Mouse (Mus musculus) forebrain, embryonic 16.5 days (tissue): ENCODE measurements around the gene S100a4. TPM values are rescaled to one million over a fixed set of nuclear protein-coding genes. Genes with fewer than 3 reads are reported as not detected.

ENCODE experiments used
- ATAC-seq: fragments of 200-750 bp; cut with Nextera tagmentation; 2 replicates; pipeline ENCODE4 v1.8.0; 2017; ENCODE audit warnings: mild to moderate bottlenecking, moderate library complexity
- H3K27ac ChIP-seq: fragments of 300-500 bp; sonication (generic); 2 replicates; pipeline ENCODE4 v1.5.1; 2014; ENCODE audit warnings: low read length, control low read depth
- H3K27me3 ChIP-seq: fragments of 300-500 bp; sonication (generic); replicated peaks from 2 replicates; pipeline ENCODE4 v1.6.1; 2014; ENCODE audit warnings: low read length; ENCODE audit not compliant: control insufficient read depth, insufficient read depth
- H3K36me3 ChIP-seq: fragments of 300-500 bp; sonication (generic); 2 replicates; pipeline ENCODE4 v1.6.1; 2014; ENCODE audit not compliant: control insufficient read depth, insufficient read depth
- H3K4me1 ChIP-seq: fragments of 300-500 bp; sonication (generic); replicated peaks from 2 replicates; pipeline ENCODE4 v1.6.1; 2014; ENCODE audit warnings: low read length; ENCODE audit not compliant: control insufficient read depth, insufficient read depth
- H3K4me2 ChIP-seq: fragments of 300-500 bp; sonication (generic); 2 replicates; pipeline ENCODE4 v1.6.1; 2014; ENCODE audit warnings: mild to moderate bottlenecking, low read length, control low read depth
- H3K4me3 ChIP-seq: fragments of 300-500 bp; sonication (generic); replicated peaks from 2 replicates; pipeline ENCODE4 v1.5.1; 2014; ENCODE audit warnings: mild to moderate bottlenecking, low read length, control low read depth
- H3K9ac ChIP-seq: fragments of 300-500 bp; sonication (generic); replicated peaks from 2 replicates; pipeline ENCODE4 v1.6.1; 2014; ENCODE audit warnings: low read depth, low read length, control low read depth
- H3K9me3 ChIP-seq: fragments of 300-500 bp; sonication (generic); 2 replicates; pipeline ENCODE4 v1.6.1; 2016; ENCODE audit warnings: low read length; ENCODE audit not compliant: control insufficient read depth
- WGBS: fragments of 180-500 bp; shearing (Covaris S2); extraction: QIAGEN DNeasy Blood & Tissue Kit; methylation state at CpG from one replicate; pipeline ENCODE4 v1.1.7; 2014; 5-methylcytosine and 5-hydroxymethylcytosine counted together
- polyA plus RNA-seq: library from polyadenylated mRNA; unstranded; fragments of >200 nt; fragmentation: Nextera tagmentation; extraction: Ambion mirVana; gene quantifications from 2 replicates; pipeline ENCODE4 v1.2.1, GENCODE M21; 2015

The S100a4 gene
- polyA plus RNA-seq, 1 experiment from 2014 or later, result 0.65 TPM

DNA sequence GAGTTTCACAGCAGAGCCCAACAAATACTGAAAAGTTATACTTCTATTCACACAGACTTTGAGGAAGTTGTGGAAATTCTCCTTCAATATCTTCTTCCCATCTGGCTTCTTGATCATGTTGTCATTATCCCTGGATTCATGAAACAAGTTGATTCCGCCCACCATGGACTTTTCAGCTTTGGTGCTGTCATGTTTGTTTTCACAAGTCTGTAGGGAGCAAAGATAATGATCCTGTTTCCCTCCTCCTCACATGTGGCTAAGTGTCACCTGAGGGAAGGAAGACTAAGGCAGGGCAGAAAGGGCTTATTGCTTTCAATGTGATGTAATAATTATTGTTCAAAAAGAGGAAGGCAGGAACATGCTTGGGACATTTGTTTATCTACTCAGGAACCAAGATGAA, 43.7 kb downstream of the S100a4 start:
- no peak overlapping the region for H3K27ac ChIP-seq
- 87% methylated on average over 1 of the region's 1 CpGs for WGBS
- no peak for ATAC-seq
- H3K9me3 ChIP-seq, result no peaks in the 10 kb centered on the region
- no peak overlapping the region for H3K4me2 ChIP-seq
- H3K9ac ChIP-seq, result no peak overlapping the region
- no peaks in the 10 kb centered on the region for H3K36me3 ChIP-seq
- H3K27me3 ChIP-seq, result no peaks in the 10 kb centered on the region
- no peaks in the 10 kb centered on the region for H3K4me1 ChIP-seq
- H3K4me3 ChIP-seq, result no peak overlapping the region

- no peak overlapping the region for H3K4me2 ChIP-seq
- no peaks in the 10 kb centered on the region for H3K4me1 ChIP-seq
- H3K27me3 ChIP-seq, result peaks cover 1% of the 10 kb centered on the region; the same call in 1 of the 2 replicates
- no peaks in the 10 kb centered on the region for H3K36me3 ChIP-seq
- H3K9me3 ChIP-seq, result no peaks in the 10 kb centered on the region
- ATAC-seq, result no peak
- no peak overlapping the region for H3K4me3 ChIP-seq
- no peak overlapping the region for H3K27ac ChIP-seq
- no peak overlapping the region for H3K9ac ChIP-seq
These were observed 45.4 kb downstream of the S100a4 start for GRCm38 (mm10) chr3:90648981-90649380.

GRCm38 (mm10) chr3:90649832-90650231, 46.3 kb downstream of the S100a4 start:
- H3K36me3 ChIP-seq, result no peaks in the 10 kb centered on the region
- H3K4me2 ChIP-seq, result no peak overlapping the region
- ATAC-seq, result no peak
- 91% methylated on average over 2 of the region's 2 CpGs for WGBS
- peaks cover 3% of the 10 kb centered on the region; the same call in 1 of the 2 replicates for H3K27me3 ChIP-seq
- no peaks in the 10 kb centered on the region for H3K4me1 ChIP-seq
- no peak overlapping the region for H3K4me3 ChIP-seq
- no peak overlapping the region for H3K9ac ChIP-seq
- no peaks in the 10 kb centered on the region for H3K9me3 ChIP-seq
- no peak overlapping the region for H3K27ac ChIP-seq

DNA sequence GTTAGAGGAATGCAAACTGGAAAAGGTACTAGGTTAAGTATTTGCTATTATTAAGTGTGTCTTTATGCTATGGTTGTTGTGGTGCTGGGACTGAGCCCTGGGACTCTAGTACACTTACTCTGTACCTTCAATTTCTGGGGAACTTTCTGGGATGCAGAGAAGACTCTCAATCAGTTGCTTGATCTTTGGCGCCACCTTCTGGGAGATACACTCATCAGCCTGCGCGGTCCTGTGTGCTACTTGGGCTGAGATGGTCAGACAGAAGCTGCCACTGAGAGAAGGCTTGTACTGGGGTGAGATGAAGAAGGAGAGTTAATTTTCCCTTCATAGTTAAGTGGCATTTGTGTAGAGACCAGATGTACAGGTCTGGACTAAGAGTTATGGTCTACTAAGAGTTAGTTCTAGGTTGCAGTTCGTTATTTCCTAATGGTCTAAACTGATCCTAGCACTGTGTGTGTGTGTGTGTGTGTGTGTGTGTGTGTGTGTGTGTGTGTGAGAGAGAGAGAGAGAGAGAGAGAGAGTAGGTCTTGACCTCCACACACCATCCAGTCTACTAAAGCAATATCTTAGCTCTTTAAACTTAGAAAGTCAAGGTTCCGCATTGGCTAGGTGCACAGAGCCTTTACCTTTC, 49.4 kb downstream of the S100a4 start:
- H3K27ac ChIP-seq, result no peak overlapping the region
- H3K36me3 ChIP-seq, result no peaks in the 10 kb centered on the region
- H3K27me3 ChIP-seq, result peaks cover 3% of the 10 kb centered on the region; the same call in 1 of the 2 replicates
- no peaks in the 10 kb centered on the region for H3K4me1 ChIP-seq
- H3K9me3 ChIP-seq, result no peaks in the 10 kb centered on the region
- 38% methylated on average over 5 of the region's 5 CpGs for WGBS
- peak; percentile 90 for ATAC-seq
- H3K4me3 ChIP-seq, result no peak overlapping the region
- H3K4me2 ChIP-seq, result no peak overlapping the region
- no peak overlapping the region for H3K9ac ChIP-seq

DNA sequence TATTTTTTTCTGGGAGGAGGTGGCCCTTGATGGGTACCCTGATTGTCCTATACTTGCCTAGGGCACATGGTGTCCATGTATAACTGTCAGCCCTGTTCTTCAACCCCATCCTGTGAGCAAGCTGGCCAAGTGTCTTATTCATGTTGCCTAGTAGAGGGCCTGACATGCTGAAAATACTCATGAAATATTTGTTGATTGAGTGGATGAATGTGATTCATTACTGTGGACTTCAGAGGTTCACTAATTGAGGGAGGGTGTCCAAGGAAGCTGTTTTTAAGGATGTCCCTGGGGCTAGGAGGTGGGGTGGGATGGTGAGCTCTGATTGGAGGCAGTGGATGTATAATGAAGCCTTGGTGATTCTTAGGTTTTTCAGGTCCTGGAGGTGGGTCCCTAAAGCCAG, 50.1 kb downstream of the S100a4 start, which contains the start of gene S100a7a:
Gene S100a7a, plus strand, starts transcription at position 301 of the 400 bp plus-strand sequence.
- Histone ChIP-seq H3K27ac (no peak within 1 kb of the TSS), H3K9ac (no peak within 1 kb of the TSS), H3K4me2 (no peak within 1 kb of the TSS), H3K27me3 (peaks cover 3% of the 10 kb centered on the region; the same call in 1 of the 2 replicates), H3K9me3 (no peaks in the 10 kb centered on the region), H3K4me1 (no peaks in the 10 kb centered on the region), H3K36me3 (no peaks in the 10 kb centered on the region), H3K4me3 (no peak within 1 kb of the TSS)
- ATAC-seq, result no peak

Other genes starting within 250 kb of the S100a4 start
- gene Slc27a3, start 213.8 kb upstream of the S100a4 start, polyA plus RNA-seq, result 17.1 and 20.0 TPM in 2 replicates
- gene Ints3, start 170.1 kb upstream of the S100a4 start, polyA plus RNA-seq, result 32.2 and 32.3 TPM in 2 replicates
- 2.1 and 2.6 TPM in 2 replicates for gene Npr1, start 137.9 kb upstream of the S100a4 start, polyA plus RNA-seq
- gene Ilf2, start 127.6 kb upstream of the S100a4 start, polyA plus RNA-seq, result 331 and 336 TPM in 2 replicates
- gene Snapin, start 112.7 kb upstream of the S100a4 start, polyA plus RNA-seq, result 76.8 and 83.3 TPM in 2 replicates
- 202 and 220 TPM in 2 replicates for gene Chtop, start 94.3 kb upstream of the S100a4 start, polyA plus RNA-seq
- gene S100a1, start 89.4 kb upstream of the S100a4 start, polyA plus RNA-seq, result 11.2 and 14.3 TPM in 2 replicates
- gene S100a13, start 89.3 kb upstream of the S100a4 start, polyA plus RNA-seq, result 8.0 and 9.7 TPM in 2 replicates
- 0.31 TPM in 1 of 2 replicates, not detected in the other for gene S100a14, start 76.9 kb upstream of the S100a4 start, polyA plus RNA-seq
- gene S100a16, start 66.5 kb upstream of the S100a4 start, polyA plus RNA-seq, result 36.2 and 44.2 TPM in 2 replicates
- gene S100a3, start 43.2 kb upstream of the S100a4 start, polyA plus RNA-seq, result 0.07 TPM in 1 of 2 replicates, not detected in the other
- not detected in 2 replicates for gene S100a2, start 13.5 kb upstream of the S100a4 start, polyA plus RNA-seq
- gene Gm42674, start 1.9 kb upstream of the S100a4 start, polyA plus RNA-seq, result not detected in 2 replicates
- gene S100a5, start 4.8 kb downstream of the S100a4 start, polyA plus RNA-seq, result not detected in 2 replicates
- gene S100a6, start 9.1 kb downstream of the S100a4 start, polyA plus RNA-seq, result 9.5 and 13.3 TPM in 2 replicates
- gene S100a7a, start 50.2 kb downstream of the S100a4 start, polyA plus RNA-seq, result not detected in 2 replicates
- gene S100a8, start 65.2 kb downstream of the S100a4 start, polyA plus RNA-seq, result 1.8 and 5.4 TPM in 2 replicates
- 0.77 and 3.4 TPM in 2 replicates for gene S100a9, start 92.0 kb downstream of the S100a4 start, polyA plus RNA-seq
- not detected in 2 replicates for gene Pglyrp4, start 123.1 kb downstream of the S100a4 start, polyA plus RNA-seq
- not detected in 2 replicates for gene Gm5849, start 174.1 kb downstream of the S100a4 start, polyA plus RNA-seq